Mouse (Mus musculus) adrenal gland, postnatal 36 days (tissue): Measurements from ENCODE around the gene Dusp23. TPM values are rescaled to one million over a fixed set of nuclear protein-coding genes. Genes with fewer than 3 reads are reported as not detected.

Experiments
- DNase-seq, 2 experiments: peaks; one replicate each; pipeline ENCODE4 v3.0.0; 2021; ENCODE audit warnings: mixed read lengths in 1 of 2
- long read RNA-seq, 2 experiments: library from polyadenylated mRNA; stranded (forward); transcript quantifications; one replicate each; pipeline ENCODE4 v2.0.0; 2021; ENCODE audit warnings: borderline sequencing depth in 2 of 2
- total RNA-seq, 2 experiments: library from RNA; stranded (reverse); gene quantifications; 2 replicates each; pipeline ENCODE4 v1.2.3; 2021

The Dusp23 gene
- total RNA-seq = 1 to 10 TPM; 7.1 to 7.7 TPM
- long read RNA-seq, experiment 1, transcript Dusp23-201 (2 exons, 1,410 nt) = major isoform, 8 of 8 reads
- long read RNA-seq, experiment 1, partial matches to known transcripts = 0 of 8 reads
- long read RNA-seq, experiment 1, other reads (novel, unspliced or antisense) = 0 of 8 reads
- long read RNA-seq, experiment 2, transcript Dusp23-201 (2 exons, 1,410 nt) = major isoform, 6 of 6 reads
- long read RNA-seq, experiment 2, partial matches to known transcripts = 0 of 6 reads
- long read RNA-seq, experiment 2, other reads (novel, unspliced or antisense) = 0 of 6 reads

DNA sequence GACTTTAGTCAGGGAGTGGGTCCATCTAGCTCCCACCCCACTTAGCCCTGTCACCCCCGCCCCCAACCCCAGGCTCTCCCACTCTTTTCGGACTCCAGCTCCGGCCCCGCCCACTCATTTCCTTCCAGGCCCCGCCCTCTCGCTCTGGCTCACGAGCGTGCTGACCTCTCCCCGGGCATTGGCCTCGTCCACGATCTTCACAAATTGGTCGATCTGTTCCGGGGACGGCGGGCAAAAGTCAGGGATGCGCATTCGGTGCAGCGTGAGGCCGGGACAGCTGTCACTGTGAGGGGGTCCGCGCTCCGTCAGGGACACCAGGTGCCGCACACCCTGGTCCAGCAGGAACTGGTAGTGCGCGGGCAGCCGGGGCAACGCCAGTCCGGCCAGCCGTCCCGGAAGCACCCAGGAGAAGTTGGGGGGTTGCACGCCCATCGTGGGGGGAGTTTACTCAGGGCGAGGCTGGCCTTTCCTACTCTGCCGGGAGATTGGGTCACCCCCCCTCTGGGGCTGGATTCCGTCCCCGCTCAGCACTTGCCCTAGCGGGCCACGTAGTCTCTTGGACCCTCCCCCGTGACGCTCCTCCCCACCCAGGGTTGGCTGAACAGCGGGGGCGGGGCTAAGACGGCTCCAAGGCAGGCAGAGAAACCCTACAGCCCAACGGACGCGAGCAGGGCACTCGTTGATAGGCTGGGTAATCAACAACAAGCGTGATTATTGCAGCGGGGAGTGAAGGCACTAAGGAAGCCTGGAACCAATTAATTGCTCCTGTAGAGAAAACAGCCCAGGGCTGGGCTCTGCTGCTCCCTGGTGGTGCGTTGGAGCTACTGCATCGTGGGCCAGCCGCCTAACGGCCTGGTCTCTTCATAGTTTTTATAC is at the start of gene Dusp23:
Gene Dusp23, minus strand, starts transcription at position 512 of the 876 bp plus-strand sequence.
- DNase-seq = peak; percentile 98 to 99

DNA sequence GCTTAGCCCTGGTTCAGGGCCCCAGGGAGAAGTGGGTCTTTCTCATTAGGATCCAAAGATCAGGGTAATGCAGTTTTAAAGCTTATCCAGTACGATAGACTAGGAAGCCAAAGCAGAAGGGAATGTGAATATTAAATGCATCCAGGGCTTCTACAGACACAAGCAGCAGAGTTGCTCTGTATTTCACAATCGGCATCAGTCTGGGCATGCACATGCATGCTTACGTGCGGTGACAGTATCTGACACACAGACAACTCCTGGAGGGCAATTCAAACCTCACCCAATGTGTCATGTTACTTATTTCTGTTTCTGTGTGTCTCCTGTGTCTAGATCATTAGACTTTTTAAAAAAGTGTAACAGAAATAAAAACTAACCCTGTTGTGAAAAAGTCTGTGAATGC is 48.0 kb upstream of the Dusp23 start:
- DNase-seq = no peak

DNA sequence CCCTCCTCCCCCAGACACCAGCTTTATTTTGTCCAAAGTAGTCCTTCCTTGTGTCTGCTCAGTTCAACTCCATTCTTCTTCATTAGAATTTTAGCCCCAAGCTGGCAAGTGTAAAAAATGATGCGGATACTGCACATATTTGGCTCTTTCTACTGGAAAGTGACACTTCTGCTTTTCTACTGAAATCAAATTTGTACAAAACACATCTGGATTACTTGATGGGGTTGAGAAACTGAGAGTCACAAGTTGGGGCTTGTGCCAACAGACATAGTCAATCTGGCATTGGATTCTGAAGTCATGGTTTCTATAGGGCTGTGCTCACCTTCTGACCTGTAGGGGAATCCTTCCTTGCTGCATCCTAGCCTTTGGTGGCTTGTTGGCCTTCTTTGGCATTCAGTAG is 38.0 kb upstream of the Dusp23 start:
- no peak for DNase-seq

DNA sequence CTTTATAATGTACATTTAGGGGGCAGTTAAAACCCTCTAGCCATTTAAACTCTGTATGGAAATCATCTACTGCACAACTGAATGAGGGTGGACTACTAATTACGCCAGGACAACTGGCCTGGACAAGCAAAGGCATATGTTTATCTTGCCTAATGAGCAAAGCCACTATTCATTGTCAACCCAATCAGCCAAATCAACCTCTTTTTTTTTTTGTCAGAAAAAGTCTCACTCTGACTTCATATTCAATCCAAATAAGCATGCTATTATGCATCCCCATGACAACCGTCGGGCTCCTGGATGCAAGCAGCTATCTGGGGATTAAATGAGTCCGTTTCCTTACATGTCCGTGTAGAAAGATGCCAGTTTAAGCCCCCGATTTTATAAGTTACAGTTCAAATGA is 34.8 kb upstream of the Dusp23 start:
- DNase-seq = no peak

DNA sequence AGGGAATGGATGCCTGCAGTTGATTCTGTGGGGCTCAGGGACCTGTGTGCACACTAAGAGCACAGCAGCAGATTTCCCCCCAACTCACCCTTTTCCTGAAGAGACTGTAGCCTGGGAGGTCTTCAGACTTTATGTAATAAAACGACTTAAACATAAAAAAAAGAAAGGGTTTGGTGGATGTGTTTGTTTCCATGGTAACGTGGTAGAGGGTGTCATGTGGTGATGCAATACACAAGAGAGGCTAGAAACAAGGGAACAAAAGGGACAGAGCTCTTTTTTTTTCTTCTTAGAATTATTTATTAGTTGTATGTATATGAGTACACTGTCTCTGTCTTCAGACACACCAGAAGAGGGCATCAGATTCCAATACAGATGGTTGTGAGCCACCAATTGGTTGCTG is 32.7 kb upstream of the Dusp23 start:
- no peak for DNase-seq

DNA sequence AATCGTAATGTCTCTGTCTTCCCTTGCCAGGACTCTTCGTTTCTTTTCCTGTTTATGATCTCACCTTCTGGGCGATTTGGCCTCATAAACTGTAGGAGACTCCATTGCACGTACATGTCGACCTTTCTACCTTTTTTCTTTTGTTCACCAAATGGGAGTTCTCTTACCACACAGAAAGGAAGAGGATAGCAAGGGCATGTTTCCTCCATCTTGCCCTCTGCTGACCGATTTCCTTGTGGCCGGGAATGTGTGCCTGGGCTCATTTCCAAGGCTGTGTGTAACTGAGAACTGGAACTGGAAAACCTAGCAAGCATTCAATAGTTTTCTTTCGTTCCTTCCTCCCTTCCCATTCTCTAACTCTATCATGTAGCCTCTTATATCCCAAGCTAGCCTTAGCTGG is 26.9 kb upstream of the Dusp23 start:
- peak; percentile 8 to 18 for DNase-seq

DNA sequence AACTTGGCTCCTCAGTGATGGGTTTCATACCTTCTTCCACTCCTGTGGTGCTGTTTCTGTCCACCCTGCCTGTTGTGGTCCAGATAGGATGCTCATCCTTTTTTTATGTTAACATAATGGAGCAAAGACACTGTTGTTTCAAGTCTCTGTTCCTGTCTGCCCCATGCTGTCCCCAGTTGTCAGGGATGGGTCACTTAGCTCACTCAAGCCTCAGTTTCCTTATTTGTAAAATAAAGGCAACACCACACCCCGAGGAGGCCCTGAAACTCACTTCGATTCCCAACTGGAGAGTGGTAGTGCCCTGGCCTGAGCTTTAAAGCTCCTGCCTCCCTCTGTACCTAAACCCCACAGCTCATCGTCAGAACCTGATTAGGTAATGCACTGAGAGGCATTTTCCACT is 24.5 kb upstream of the Dusp23 start:
- DNase-seq = no peak

DNA sequence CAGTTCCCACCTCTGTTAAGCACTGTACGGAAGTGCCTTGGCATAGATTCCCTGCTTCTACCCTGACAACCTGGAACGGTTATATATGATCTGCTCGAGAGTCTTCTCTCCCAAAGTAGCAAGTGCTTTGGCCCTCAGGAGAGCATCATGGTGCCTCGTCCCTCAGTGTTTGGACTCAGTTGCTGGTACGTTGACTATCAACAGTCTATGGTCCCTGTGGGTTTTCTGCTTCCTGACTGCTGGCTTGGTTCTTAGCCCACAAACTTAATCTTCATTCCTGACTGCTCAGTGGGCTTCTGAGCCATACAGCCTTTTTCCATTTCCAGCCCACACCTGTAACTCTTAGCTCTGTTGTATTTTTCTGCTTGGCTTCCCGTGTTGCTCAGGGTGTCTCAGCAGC is 21.1 kb upstream of the Dusp23 start:
- no peak for DNase-seq

DNA sequence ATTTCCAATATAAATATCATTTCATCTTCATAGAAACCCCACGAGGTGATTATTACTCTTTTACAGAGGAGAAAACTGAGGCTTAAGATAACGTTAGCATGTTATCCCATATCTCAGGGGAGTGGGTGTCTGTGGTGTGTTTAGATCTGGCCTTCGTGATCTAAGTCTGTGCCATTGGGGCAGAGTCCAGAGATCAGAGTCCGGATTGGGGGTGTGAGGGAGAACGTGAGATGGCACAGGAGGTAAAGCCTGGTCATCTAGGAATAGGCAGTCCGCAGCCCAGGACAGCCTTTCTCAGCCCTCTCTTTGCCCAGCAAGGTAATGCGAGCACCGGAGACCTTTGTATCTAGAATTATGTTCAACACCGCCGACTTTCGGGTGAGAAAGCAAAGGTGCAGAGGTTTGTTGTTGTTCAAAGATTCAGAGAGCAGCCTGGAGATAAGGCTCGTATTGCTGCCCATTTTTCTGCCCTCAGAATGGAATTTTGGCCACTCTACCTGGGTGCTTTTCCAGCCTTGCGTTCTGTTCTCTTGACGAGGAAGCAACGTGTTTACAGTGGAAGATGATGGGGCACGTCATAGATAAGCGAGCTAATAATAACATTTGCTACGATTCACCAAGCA is 19.4 kb upstream of the Dusp23 start:
- no peak for DNase-seq

DNA sequence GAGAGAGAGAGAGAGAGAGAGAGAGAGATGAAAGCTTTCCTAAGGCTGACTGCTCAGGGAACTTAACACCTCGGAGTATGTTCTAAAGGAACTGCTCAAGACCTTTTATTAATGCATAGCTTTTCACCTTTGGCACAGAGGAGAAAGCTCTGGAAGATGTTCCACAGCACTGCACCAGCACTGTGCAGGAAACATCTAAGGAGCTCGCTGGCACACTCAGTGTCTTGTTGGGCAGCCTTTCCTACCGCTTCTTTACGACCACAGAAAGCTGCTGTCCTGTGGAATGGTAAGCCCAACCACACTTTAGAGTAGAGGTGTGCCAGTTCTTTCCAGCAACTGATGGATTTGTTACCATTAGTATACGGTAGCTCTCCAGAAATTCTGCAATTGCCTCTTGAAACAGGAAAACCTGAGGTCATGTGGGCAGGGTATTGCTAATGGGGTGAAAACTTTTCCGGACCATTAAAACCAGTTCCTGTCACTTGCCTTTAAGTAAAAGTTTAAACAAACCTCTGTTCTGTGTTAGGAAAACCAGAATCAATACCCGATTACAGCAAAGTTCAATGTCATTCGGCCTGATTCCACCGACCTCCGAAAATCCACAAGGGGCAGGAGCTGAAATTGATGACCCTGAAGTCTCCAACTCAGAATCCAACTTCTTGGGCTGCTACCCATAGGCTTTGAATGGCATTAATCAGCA is 18.7 kb upstream of the Dusp23 start:
- DNase-seq = no peak

DNA sequence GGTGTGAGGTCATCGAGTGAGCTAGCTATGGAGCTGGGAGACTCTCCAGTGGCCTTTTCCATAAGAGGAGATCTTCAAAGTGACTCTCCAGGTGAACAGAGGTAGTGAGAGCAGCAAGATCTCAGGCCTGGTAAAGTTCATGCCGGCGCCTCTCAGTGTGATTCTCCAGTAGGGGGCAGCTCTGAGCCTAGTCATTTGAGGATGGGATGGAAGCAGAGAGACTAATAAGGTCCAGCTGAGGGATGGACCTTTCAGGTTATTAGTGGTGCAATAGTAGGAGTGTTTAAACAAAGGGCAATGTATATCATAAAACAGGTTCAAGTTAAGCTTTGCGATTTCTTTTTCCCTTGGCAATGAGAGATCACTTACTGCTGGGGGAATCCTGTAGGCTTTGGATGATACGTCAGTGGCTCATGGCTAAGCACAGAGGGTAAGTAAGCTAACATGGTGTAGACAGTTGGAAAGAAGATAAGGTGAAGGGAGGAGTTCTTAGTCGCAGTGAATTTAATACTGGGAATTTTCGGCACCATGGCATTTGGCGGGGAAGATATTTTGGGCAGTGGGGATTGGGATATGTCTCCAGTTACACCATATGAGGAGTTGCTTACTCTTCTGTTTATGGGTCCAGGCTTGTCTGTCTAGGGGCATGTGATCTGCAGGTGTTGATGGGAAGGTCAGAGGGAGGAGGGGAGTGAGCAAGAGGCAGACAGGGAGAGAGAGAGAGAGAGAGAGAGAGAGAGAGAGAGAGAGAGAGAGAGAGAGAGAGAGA is 17.9 kb upstream of the Dusp23 start:
- DNase-seq = peak; percentile 40 to 75

DNA sequence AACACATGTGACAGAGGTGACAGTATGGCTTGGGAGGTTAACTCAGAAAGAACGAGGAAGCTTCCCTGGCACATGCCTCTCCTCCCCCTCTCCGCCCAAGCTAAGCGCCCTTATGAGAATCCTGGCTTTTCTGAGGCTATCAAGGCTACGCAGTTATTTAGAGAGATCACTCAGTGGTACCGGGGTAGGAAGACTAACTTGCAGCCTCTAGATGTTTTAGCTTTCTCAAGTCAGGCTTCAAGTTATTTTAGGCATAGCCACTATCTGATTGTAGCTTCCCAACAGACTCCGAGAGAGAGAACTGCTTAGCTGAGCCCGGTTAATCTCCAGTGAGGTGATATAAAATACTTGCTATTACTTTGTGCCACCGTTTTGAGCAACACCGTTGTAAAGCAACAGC is 16.6 kb upstream of the Dusp23 start:
- no peak for DNase-seq

DNA sequence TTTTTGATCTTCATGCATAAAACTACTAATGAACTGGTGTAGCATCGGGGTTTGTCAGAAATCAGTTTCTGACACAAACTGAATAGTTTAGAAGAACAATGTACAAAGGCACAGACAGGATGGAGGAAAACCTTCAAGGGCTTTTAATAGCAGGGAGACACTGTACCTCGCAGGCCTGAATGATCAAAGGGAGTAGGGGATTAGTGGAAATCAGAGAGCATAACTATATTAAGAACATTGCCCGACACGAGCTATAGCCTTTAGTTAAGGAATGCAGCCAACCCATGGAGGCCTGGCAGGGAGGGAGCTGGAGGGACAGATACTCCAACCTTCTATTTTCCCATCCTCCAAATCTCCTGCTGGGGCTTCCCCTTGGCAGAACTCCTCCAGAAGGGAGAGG is 14.5 kb upstream of the Dusp23 start:
- DNase-seq = no peak

DNA sequence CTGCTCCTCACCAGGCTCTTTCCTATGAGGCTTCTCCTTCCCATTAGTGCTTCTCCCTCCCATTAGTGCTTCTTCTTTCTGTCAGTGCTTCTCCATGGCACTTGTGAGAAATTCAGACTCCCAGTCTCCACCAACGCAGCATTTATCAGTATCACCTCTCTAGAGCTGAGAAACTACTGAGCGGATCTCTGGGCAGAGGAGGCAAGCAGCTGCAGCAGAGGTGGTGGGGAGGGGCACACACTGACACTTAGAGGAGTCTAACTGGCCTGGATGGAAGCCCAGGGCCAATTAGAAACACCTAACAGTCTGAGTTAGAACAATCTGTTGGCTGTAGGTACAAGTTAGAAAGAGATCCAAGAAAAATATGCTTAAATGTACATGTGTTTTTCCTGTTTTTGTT is 6.0 kb upstream of the Dusp23 start:
- no peak for DNase-seq

DNA sequence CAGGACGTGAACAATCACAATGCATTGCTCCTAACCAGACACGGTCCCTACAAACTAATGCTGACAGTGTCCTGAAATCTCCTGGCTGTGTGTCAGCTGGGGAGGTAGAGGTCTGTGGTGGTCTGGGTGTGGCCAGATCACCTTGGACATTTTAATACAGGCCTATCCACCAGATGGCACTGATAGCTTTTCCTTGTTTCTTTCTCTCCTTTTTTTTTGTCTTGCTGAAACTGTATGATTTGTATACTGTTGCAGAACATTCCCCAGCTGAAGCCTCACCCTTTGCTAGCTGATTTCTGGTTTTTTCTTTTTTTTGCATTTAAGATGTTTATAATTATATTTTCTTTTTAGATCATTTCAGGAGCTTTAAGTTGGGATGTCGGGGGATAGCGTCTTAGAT is 5.0 kb upstream of the Dusp23 start:
- no peak for DNase-seq

DNA sequence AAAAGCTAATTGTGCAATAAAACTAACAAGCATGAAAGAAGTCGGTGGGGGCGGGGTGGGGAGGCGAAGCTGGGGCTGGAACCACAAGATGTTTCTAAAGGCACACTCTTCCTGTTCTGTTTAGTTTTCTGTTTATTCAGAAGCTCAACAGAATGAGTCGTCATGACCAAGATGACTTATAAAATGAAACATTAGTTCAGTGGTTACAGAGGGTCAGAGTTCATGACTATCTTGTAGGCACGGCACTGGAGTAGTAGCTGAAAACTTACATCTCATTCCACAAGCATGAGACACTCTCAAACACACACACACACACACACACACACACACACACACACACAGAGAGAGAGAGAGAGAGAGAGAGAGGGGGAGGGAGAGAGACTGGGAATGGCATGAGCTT is 3.5 kb upstream of the Dusp23 start:
- DNase-seq = no peak

DNA sequence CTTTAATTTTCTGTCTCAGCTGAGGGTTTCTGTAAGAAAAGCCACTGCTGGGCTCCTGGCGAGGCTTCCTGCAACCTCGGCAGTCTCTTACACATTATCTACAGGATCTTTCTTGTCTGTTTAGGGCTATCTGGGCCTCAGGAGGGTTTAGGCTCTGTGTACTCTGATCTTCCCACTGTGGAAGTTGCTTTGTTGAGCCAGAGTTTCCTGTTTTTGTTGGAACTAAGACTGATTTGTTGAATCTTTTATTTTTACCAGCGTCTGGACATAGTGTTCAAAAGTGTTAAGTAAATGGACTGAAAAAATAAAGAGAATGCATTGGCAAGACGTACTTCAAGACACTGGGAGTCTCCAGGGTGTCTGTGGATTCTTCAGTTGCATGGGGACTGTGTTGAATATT is 2.5 kb upstream of the Dusp23 start:
- no peak for DNase-seq

DNA sequence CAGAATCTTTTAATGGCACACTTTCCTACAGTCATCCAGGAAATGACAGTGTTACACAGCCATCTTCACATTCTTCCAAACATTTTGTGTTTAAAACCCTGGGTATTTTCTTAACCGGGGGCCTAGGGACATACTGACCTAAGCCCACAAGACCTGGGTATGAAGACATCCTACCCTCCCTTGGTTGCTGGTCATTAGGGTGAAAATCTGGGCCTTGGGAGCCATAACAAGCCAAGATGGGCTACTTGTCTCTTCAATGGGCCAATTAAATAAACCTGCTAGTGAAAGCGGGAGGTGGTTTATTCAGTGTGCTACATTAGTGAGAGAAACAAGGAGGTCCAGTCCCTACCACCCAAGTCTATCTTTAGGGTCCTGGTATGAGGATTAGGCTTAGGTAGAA is 1.4 kb upstream of the Dusp23 start:
- DNase-seq = no peak

DNA sequence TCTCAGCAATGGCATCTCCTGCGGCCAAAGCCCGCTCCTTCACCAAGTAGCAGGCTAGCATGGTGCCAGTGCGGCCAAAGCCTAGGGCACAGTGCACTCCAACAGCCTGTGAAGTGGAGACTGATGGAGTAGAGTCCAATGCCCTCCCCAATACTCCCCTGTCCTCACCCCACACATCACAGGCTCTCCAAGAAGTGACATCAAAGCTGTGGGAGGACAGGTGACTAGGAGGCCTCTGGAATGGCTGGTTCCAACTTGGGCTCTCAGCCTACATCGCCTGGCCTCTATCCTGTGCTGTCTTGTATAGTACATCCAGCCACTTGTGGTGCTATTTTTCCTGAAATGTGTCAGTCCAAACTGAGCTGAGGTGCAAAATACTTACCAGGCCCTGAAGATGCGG is 1.0 kb downstream of the Dusp23 start:
- no peak for DNase-seq

DNA sequence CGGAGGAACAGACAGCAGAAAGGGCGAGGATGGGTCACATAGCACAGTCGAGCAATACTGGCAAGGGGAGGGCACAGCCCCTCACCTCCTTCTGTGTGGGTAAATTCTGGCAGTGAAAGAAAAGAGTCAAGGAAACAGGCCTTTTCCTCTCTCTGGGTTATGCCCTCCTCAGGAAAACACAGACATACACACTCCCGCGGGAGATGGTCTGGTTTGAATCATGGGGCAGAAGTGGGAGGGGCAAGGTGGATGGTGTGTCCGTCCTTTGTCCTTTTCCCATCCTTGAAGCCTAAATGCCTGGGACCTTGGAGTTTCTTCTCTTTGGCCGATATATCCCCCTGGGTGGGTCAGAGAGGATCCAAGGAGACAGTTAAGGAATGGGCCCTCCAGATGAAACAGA is 2.9 kb downstream of the Dusp23 start:
- no peak for DNase-seq

DNA sequence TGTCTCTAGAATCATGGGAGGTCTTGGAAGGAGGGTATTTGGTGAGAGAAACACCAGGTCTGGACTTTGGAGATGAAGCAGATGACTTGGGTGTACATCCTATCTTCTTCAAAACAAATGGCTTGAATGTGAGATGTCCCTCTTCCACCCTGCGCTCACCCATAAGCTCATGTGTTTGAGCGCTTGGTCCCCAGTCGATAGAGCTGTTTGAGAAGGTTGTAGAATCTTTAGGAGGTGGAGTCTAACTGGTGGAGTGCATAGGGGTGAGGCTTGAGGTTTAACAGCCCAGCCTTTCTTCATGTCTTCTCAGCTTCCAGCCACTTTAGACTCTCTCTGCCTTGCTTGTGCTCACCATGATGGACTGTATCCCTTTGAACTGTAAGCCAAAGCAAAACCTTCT is 6.5 kb downstream of the Dusp23 start:
- no peak for DNase-seq

DNA sequence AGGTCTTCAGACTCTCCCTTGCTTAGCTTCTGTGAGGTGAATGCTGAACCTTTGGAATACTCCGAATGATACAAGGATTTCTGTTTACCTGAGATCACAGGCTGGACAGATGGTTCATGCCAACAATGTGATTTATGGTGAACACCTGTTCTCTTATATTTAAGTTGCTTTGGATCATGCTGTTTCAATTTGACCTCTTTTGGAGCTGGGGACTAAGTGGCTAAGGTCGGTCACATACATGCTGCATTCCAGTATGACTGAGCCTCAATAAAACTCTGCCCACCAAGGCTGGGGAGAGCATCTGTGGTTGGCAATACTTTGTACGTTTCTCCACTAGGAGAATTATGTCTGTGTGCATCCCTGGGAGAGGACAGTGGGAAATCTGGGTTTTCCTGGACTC is 8.7 kb downstream of the Dusp23 start:
- DNase-seq = no peak
